Mouse (Mus musculus): ENCODE results near the gene Gtsf1.
"Not testable (repeated sequence)": the region's sequence is repeated elsewhere in the genome, so short reads cannot be mapped to it uniquely, and the experiment has no call there.

Gtsf1 gene

DNA sequence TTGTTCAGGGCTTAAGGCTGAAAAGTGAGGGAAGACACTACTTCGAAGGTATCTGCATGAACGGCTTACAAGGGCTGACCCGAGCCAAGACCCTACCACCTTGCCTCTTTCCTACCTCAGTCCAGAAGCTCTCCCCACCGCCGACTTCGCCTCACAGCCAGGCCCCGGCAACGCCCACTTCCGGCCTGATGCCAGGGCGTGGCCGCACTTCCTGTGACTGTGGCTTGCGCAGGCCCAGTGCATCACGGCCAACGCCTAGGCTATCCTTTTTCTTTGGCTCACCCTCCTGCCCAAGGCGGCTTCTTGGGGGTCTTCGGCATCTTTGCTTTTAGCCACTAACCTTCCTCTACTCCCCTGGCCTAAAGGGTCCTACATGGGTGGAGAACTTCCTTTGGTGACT, at the start of gene Gtsf1:
TSS of gene Gtsf1 (minus strand) at position 230 of the 400 bp plus-strand sequence.
- DNase-seq: no peak

DNA sequence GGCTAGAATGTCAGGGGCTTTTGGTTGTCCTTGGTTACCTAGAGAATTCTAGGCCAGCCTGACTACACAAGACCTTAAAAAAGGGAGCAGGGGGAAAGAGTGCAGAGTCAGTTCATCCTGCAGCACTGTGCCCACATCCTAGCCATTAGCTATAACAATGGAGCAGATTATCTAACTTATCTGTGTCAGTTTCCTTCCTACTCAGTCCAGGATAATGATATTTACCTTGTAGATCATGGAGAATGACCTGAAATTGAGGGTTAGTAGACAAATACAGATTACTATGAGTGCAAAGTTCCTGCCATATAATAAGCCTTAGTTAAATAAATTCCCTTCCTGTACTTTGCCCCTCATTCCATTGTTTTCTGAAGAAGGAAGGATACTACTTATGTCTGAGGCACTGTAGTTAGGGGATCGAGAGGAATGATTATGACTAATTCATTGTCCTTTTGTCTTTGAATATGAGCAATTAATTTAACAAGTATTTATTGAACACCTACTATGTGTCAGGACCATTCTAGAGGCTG, 48.9 kb upstream of the Gtsf1 start:
- DNase-seq: no peak

DNA sequence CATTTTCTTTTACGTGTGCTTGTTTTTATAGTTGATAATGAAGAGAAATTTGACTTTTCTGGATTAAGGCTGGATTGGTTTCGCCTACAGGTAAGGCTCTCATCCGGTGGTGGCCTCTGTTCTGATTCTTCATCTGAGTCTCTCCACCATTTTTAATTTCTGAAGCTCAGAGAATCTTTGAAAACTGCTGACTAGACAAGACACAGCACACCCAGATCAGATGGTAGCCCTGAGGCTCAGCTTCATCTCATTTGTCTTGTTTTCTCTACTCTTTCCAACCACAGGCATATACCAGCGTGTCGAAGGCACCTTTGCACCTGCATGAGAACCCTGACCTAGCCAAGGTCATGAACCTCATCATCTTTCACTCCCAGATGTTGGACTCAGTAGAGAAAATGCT, 43.5 kb upstream of the Gtsf1 start:
- no peak for DNase-seq

DNA sequence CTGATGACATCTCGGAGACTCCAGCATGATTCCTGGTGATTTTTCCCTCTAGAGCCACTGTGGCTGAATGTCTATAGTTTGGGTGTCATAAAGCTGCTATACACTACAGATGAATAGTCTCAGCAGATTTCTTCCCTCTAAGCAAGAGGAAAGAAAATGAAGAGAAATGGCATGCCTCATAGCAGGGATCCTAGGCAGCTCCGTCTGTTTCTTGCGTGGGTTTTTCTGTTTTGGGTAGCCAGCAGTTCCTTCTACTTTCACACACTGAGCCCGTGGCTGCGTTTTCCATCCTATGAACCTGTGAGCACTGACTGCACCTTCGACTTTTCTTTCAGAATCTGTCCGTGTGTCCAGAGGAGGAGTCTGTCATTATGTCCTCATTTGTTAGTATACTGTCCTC, 42.9 kb upstream of the Gtsf1 start:
- no peak for DNase-seq

DNA sequence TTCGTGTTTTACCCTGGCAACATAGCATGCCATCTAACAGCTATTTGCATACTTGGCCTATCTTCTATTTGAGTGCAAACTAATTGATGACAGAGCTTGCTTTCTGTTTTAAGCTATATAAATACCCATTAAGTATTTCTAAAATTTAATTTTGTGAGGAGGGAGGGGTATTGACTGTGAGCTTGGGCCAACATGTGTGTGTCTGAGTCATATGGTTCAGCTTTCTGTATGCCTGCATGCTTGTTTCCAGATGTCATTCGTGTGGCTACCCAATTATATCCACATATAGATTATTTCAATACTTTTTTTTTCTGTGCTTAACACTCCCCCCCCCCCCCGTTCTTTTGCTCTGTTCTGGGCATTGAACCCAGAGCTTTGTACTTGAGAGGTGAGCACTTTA, 42.0 kb upstream of the Gtsf1 start:
- DNase-seq: no peak

DNA sequence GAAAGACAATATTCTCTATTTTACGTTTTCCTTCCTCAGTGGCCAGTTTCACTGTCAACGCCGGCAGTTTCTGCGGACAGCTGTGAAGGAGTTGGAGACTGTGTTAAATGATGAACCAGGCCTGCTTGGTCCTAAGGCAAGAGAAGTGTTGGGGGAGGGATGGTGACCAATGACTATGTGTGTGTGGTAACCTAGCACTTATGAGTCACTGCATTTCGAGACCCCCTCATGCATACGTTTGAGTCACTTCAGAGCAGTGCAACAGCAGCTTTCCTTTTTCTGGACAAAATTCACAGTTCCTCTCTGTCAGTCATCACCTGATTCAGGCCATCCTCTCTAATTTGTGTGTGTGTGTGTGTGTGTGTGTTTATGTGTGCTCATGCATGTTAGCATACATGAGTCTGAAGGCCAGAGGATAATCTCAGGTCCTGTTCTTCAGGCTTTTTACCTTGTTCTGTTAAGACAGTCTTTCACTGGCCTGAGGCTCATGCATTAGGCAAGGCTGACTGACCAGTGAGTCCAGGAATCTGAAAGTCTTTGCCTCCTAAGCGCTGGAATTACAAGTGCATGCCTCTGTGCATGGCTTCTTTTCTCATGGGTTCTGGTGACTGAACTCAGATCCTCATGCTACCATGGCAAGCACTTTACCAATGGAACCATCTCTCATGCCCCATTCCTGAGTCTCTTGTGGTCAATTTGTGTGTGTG, 41.4 kb upstream of the Gtsf1 start:
- DNase-seq: no peak

DNA sequence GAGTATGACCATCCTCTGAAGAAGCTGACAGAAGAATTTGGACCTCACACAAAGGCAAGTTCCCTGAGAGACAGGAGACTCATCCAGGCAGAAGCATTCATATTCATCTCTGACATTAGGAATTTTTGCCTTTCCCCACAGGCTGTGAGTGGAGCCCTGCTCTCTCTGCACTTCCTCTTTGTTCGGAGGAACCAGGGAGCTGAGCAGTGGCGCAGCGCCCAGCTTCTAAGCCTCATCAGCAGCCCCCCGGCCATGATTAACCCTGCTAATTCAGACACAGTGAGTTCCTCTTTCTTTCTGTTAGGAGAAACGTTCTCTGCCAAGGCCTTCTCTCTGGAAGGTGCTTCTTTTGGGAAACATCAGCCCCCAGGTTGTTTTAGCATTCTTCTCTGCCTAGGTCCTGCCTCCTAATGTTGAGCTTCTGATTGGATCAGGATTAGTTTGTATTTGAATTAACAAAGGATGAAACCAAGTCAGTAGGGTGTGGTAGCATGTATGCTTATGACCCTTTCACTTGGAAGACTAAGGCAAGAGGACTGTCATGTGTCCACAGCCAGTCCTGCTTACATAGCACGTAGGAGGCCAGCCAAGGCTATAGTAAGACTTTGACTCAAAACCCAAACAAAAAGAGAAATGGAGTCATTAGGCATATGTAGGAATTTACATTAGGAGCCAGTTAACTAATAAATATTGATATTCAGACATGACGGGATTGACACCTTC, 32.4 kb upstream of the Gtsf1 start:
- DNase-seq: no peak

DNA sequence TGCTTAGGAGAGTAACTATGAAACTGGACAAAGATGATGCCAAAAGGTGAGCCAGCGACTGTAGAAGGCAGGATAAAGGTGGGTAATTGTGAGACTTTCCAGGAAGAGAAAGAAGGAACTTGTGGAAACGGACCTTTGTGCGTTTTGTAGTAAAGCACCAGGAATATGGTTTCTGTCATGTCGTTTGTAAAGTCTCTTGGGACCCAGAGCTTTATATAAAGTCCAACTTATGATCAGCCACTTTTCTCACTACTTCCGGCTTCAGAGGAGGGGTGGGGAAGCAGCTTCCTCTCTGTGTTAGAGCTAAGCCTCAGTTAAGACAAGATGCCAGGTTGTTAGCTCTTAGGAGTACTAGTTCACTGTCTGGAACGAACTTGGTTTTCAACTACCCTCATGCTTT, 24.2 kb upstream of the Gtsf1 start:
- DNase-seq: no peak

DNA sequence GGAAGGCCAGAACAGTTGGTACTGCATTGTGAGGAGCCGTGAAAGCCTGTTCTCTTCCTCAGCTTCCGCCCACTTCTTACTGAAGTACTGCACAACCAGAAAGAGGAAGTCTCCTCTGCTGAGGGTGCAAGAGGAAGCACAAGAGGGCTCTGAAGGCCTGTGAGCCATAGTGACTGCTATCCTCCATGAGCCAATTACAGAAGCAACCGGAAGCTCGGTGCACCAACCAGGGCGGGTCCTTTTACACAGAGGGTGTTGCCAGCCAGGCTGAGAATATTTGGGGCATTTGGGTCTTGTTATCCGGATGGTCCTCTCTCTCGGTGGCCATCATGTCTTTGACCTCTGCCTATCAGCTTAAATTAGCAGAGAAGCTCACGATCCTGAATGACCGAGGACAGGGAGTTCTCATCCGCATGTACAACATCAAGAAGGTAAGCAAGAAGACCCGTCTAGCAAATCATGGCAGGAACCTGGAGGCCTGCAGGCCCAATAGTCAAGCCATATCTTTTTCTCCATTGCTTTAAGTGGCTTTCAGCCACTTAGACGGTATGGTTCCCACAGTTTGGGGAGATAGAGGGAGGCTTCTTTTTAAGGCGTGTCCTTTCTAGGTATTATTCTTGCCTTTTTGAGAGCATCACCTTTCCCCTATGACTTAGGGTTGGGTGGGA, 23.4 kb upstream of the Gtsf1 start, which contains the start of gene Nckap1l:
TSS of gene Nckap1l (plus strand) at position 244 of the 668 bp plus-strand sequence.
- no peak for DNase-seq

DNA sequence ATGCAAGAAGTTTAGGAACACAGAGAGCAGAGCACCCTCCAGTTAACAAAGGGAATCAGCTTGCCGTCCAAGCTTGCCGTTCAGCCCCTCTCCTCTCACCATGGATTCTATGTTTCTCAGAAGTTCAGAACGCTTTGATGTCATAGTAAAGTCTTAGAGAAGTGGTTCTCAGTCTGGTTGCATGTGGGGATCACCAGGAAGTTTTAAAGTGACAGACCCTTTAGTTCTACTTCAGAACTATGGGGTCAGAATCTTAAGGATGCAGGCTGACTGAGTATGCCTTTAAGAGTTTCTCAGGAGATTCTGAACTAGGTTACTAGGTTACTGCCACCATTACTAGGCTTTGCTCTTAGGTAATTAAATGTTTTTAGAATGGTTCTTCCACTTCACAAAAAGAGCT, 18.1 kb upstream of the Gtsf1 start, which contains the start of gene Gtsf2:
TSS of gene Gtsf2 (minus strand) at position 101 of the 400 bp plus-strand sequence.
- DNase-seq: no peak

DNA sequence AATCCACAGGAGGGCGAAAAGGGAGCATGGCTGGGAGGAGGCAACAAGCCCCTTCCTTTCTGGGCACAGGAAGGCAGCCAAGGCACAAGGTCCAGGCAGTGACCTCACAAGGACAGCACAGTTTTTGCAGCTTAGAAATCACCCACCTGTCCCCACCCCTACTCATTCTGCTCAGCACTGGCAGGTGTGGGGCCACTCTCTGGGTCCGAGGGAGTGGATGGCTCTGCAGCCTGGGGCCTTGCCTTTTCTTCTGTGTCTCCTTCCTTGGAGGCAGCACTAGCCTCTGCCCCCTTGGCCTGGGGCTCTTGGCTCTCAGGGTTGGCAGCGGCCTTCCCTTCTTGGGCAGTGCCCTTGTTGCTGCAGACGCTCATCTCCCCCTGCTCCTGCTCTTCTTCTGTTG, 15.7 kb upstream of the Gtsf1 start:
- DNase-seq: not testable (repeated sequence)

DNA sequence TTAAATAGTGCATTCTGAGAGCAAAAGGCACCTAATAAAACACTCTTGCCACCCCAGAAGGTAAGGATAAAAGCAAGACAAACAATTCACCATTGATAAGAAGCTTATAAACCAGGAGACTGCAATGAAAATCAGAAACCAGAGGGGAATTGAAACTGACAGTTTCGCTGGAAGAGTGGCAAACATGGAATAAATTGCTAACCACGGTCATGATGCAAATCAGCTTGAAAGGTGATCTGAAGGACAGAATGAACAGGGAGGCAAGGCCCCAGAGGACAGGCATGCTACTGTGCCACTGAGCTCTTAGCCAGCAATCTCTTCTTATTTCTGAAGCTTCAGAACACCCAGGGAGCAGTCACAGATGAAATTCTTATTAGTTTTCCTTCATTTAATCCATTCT, 3.3 kb downstream of the Gtsf1 start:
- DNase-seq: no peak

DNA sequence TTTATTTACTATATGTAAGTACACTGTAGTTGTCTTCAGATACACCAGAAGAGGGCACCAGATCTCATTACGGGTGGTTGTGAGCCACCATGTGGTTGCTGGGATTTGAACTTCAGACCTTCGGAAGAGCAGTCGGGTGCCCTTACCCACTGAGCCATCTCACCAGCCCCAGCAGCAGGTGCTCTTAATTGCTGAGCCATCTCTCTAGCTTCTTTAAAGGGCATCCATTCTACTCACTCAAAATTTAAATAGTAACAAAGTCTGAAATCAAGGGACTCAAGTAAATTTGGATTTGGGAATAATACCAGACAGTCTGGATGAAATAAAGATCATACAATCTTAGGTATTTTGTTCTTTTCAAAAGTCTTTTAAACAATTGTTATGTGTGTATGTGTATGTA, 24.7 kb downstream of the Gtsf1 start:
- DNase-seq: not testable (repeated sequence)

DNA sequence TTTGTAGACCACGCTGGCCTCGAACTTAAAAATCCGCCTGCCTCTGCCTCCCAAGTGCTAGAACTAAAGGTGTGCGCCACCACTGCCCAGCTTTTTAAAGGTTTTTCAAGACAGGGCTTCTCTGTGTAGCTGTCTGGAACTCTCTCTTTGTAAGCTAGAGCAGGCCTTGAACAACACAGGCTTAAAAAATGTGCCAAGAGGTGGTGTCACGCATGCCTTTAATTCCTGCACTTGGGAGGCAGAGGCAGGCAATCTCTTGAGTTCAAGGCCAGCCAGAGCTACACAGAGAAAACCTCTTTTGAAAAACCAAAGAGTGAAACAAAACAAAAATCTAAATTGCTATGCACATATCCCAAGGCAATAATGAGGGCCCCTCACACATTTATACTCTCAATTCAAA, 28.9 kb downstream of the Gtsf1 start:
- no peak for DNase-seq

DNA sequence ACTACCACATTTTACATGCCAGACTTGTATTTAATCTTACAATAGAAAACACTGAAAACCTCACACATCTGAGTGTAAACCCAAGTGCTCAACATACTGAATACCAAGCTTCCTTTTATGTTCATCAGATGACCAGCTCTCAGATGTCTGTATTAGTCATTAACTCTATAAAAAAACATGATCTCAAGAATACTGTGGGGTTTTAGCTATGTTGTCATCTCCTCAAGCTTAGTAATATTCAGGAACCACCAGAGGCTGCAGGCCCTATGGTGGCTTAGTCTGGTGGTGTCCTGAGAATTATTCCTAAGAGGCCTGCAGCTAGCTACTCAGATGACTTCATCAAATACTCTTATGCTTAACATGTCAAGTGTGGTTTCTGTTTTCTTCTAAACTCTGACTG, 36.7 kb downstream of the Gtsf1 start:
- DNase-seq: no peak

DNA sequence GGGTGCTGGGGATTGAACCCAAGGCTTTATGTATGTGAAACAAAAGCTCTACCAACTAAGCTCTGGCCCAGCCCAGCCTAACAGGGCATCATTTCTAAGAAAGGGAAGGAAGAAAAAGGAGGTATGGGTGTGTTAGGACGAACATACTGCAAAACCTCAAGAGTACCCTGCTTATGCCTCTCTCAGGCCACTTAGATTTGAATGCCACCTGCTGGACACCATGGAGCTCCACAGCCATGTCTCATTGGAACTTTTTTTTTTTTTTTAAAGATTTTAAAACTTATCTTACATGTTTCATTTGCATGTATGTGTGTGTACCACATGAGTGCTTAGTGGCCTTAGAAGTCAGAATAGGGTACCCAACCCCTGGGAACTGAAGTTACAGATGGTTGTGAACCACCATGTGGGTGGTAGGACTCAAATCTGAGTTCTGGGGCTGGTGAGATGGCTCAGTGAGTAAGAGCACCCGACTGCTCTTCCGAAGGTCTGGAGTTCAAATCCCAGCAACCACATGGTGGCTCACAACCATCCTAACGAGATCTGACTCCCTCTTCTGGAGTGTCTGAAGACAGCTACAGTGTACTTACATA, 41.6 kb downstream of the Gtsf1 start:
- DNase-seq: no peak

DNA sequence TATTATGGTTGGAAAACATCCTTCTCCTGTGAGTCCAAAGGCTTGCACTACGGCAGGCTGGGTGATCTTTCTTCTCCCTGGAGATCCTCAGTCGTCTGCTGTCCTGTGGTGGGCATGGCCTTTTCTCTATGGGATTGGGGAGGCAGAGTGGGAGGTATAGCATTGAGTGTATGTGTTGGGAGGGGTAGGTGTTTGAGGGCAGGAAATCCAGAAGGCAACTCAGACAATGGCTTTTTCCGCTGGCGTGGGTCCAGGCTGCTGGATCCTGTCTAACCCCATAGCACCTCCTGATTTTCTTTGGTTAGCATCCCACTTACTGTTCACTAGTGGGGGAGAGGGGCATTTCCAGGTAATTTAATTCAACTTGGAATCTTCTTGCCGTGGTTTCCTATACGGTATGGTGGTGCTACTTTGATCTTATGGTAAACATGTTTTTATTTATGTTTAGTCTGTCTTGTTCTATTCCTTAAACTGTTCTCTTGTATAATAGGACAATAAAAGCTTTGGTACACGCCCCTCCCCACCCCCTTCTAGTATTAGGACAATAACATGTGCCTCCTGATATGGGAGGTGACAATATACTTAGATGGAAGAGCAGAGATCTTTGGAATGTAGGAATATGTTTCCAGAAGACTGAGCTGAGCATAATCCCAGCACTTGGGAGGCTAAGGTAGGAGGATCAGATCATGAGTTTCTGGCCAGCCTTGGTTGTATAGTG, 46.3 kb downstream of the Gtsf1 start:
- DNase-seq: no peak

DNA sequence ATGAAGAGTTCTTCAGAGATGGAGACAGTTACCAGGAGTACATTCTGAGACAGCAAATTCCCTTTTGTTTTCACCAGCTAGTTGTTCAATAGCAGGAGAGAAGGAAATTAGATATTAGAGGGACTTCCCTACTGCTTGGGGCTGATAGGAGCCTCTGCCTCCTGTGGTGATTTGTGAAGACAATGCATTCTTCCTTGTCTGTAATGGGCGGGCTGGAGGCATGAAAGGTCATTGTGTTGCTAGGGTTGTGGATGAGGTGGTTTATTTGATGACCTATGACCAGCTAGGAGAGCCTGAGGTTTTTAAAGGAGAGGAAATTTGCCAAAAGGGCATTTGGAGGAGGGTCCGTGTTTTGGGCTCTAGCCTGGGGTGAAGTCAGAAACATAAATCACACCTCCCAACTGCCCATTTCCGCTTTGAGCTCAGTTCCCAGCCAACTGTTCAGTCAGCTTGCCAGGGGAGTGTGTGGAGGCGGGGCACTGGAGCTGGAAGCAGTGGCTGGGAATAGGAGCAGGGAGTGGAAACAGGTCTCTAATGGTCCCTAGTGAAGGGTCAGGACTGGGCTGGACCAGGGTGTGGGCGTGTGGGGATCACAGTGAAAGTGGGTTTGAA, 47.4 kb downstream of the Gtsf1 start:
- DNase-seq: no peak

DNA sequence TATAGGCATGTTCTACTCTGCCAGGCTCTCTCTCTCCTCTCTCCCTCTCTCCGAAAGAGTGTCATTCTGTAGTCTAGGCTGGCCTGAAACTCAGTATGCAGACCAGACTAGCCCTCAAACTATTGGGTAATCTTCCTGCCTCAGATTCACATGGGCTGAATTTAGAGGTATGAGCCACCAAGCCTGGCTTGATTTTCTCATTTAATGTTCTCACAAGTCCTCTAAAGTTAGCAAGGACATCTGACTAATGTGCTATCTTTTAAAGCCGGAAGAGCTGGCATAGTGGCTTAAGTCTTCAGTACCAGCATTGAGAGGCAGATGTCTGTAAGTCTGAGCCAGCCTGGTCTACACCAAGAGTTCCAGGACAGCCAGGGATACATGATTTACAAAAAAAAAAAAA, 48.2 kb downstream of the Gtsf1 start:
- no peak for DNase-seq

DNA sequence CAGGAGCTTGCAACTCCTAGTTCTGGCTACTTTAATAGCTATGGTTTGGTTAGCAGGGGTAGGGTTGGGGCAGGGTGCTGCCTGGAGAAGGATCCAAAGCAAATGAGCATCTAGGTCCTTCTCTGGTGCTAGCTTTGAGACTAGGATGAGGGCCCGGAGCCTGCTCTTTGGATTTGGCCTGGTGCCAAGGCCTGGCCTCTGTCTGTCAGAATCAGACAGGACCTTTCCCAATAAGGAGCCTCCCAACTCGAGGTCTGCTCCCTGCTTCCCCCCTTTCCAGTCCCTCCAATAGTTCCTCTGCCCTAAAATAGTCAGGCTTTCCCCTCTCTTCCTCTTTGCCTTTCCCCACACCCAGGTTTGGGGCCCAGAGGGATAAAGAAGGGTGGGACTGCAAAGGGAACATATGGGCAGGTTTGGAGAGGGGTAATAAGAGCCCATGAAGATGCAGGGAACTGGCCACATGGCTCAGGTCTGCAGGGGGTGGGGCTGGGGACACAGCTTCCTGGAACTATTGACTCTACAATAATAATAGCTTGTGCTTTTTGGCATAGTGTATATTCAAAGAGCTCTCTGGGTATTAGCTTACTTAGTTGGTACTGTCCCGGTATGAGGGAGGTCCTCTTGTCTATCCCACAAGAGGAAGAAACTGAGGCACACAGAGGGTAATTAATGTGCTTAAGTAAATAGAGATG, 51.5 kb downstream of the Gtsf1 start:
- no peak for DNase-seq

All from cerebellum, adult 8-10 months (tissue).